Mouse (Mus musculus): Measurements from ENCODE around the gene Olfr1282. TPM values are rescaled to one million over a fixed set of nuclear protein-coding genes. Genes with fewer than 3 reads are reported as not detected.

Gene Olfr1282
- not detected for polyA plus RNA-seq (2012; fragmentation: generic; extraction: Trizol)

GRCm38 (mm10) chr2:111335976-111336375 lies at the start of gene Olfr1282:
Olfr1282 (minus strand) TSS chr2:111336076.

DNA sequence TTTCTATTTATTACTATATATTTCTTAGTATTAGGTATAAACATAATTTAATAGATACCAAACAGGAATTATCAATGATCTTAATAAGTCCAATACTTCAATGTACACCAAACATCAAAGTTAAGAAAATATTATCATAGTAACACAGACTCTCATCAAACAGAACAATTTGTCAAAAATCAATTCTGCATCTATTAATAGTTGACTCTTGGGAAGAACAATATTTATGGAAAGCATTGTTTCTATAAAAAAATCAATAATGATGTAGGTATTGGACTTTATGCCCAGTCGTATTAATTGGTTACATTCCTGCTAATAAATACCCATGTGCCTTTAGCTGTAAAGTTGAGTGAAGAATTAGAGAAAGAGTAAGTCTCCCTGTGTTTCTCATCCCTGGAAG lies 39.3 kb upstream of the Olfr1282 start, which contains the start of gene Olfr1284:
Gene Olfr1284, plus strand, starts transcription at position 301 of the 400 bp plus-strand sequence.

GRCm38 (mm10) chr2:111366490-111366889 lies 30.6 kb upstream of the Olfr1282 start, which contains the start of gene Olfr1283:
Olfr1283 (plus strand) TSS chr2:111366790.

DNA sequence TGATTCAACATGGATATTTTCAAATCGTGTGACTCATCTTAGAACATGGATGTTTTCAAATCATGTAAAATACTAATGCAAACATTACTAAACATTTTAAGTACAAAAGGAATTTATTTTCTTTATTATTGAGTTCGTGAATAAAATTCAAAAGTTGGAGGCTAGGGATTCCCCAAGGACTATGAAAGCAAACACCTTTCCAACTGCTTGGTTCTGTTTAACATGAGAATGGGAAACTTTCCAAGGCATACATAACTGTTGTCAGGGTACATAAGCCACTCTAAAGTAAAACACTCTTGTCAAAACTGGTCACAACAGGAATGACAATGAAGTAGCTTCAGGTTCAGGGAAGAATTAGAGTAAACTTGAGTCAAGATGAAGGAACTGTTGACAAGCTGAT lies 9.7 kb downstream of the Olfr1282 start, which contains the start of gene Olfr1281:
Gene Olfr1281, plus strand, starts transcription at position 301 of the 400 bp plus-strand sequence.

GRCm38 (mm10) chr2:111313717-111314116 lies 22.2 kb downstream of the Olfr1282 start, which contains the start of gene Olfr1280:
Olfr1280 (plus strand) TSS chr2:111314017.

DNA sequence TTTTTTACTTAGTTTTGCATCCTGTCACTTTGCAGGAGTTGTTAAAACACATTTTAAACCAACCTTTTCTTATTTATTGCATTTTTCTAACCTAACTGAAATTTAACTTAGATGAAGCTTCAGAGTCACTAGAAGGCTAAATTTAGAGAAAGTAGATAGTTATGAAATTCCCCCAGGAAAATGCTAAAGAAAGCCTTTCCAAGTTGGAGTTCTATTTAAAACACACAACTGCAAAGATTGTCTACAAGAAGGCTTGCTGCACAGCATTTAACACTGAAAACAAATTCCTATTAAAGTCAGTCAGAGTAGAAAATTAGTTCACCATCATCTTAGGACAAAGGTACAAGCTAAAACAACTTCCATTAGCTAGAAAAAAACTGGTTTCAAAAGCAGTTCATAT lies 35.5 kb downstream of the Olfr1282 start, which contains the start of gene Olfr1279:
Gene Olfr1279, plus strand, starts transcription at position 262 of the 400 bp plus-strand sequence.

GRCm38 (mm10) chr2:111289836-111290235 lies 46.0 kb downstream of the Olfr1282 start, which contains the start of gene Olfr1278:
Olfr1278 (plus strand) TSS chr2:111290136.

Other genes with a start within 250 kb of the Olfr1282 start
- not detected for gene Gm13941, start 230.1 kb downstream of the Olfr1282 start, polyA plus RNA-seq (2012; fragmentation: generic; extraction: Trizol)
- gene Gm15130, start 183.1 kb downstream of the Olfr1282 start, polyA plus RNA-seq (2012; fragmentation: generic; extraction: Trizol): not detected
- not detected for gene 4930430A15Rik, start 106.5 kb downstream of the Olfr1282 start, polyA plus RNA-seq (2012; fragmentation: generic; extraction: Trizol)
- not detected for gene Olfr1275, start 100.8 kb downstream of the Olfr1282 start, polyA plus RNA-seq (2012; fragmentation: generic; extraction: Trizol)
- not detected for gene Olfr1276, start 81.6 kb downstream of the Olfr1282 start, polyA plus RNA-seq (2012; fragmentation: generic; extraction: Trizol)
- gene Olfr1277, start 62.0 kb downstream of the Olfr1282 start, polyA plus RNA-seq (2012; fragmentation: generic; extraction: Trizol): not detected
- not detected for gene Olfr1278, start 45.9 kb downstream of the Olfr1282 start, polyA plus RNA-seq (2012; fragmentation: generic; extraction: Trizol)
- gene Olfr1279, start 35.4 kb downstream of the Olfr1282 start, polyA plus RNA-seq (2012; fragmentation: generic; extraction: Trizol): not detected
- gene Olfr1280, start 22.1 kb downstream of the Olfr1282 start, polyA plus RNA-seq (2012; fragmentation: generic; extraction: Trizol): not detected
- not detected for gene Olfr1281, start 9.6 kb downstream of the Olfr1282 start, polyA plus RNA-seq (2012; fragmentation: generic; extraction: Trizol)
- gene Olfr1283, start 30.7 kb upstream of the Olfr1282 start, polyA plus RNA-seq (2012; fragmentation: generic; extraction: Trizol): not detected
- not detected for gene Olfr1284, start 39.4 kb upstream of the Olfr1282 start, polyA plus RNA-seq (2012; fragmentation: generic; extraction: Trizol)
- gene Olfr1286, start 87.0 kb upstream of the Olfr1282 start, polyA plus RNA-seq (2012; fragmentation: generic; extraction: Trizol): not detected
- not detected for gene Olfr1287, start 113.1 kb upstream of the Olfr1282 start, polyA plus RNA-seq (2012; fragmentation: generic; extraction: Trizol)
- not detected for gene Olfr1288, start 138.0 kb upstream of the Olfr1282 start, polyA plus RNA-seq (2012; fragmentation: generic; extraction: Trizol)
- not detected for gene Olfr1289, start 144.7 kb upstream of the Olfr1282 start, polyA plus RNA-seq (2012; fragmentation: generic; extraction: Trizol)
- not detected for gene Olfr1290, start 157.8 kb upstream of the Olfr1282 start, polyA plus RNA-seq (2012; fragmentation: generic; extraction: Trizol)
- not detected for gene Olfr1291-ps1, start 161.1 kb upstream of the Olfr1282 start, polyA plus RNA-seq (2012; fragmentation: generic; extraction: Trizol)
- not detected for gene Olfr1293-ps, start 189.1 kb upstream of the Olfr1282 start, polyA plus RNA-seq (2012; fragmentation: generic; extraction: Trizol)
- not detected for gene Olfr1294, start 204.2 kb upstream of the Olfr1282 start, polyA plus RNA-seq (2012; fragmentation: generic; extraction: Trizol)
- not detected for gene Olfr1295, start 233.6 kb upstream of the Olfr1282 start, polyA plus RNA-seq (2012; fragmentation: generic; extraction: Trizol)

Data from C3H10T1/2 (cell line).